Mouse (Mus musculus) liver, postnatal 0 days (tissue): ENCODE measurements at regions not wholly inside any gene's neighbourhood (a gene's known extent, or its start where the extent isn't known, plus 50 kb on each side); places are given as distances from the start of the nearest gene placed in this dataset.

Experiments
- ATAC-seq: fragments of 200-750 bp; cut with Nextera tagmentation; 2 replicates; pipeline ENCODE4 v1.8.0; 2017; ENCODE audit warnings: mild to moderate bottlenecking, moderate library complexity
- DNase-seq: peaks from one replicate; pipeline ENCODE4 v3.0.0-alpha.2; 2016
- H3K27ac ChIP-seq: fragments of 300-500 bp; sonication (generic); 2 replicates; pipeline ENCODE4 v1.5.1; 2014; ENCODE audit warnings: antibody characterized with exemption, moderate library complexity, mild to moderate bottlenecking, low read depth
- H3K27me3 ChIP-seq: fragments of 300-500 bp; sonication (generic); 2 replicates; pipeline ENCODE4 v1.6.1; 2014; ENCODE audit warnings: low read length, control low read depth, mixed read lengths; ENCODE audit not compliant: insufficient read depth
- H3K36me3 ChIP-seq: fragments of 300-500 bp; sonication (generic); replicated peaks from 2 replicates; pipeline ENCODE4 v1.6.1; 2014; ENCODE audit warnings: mild to moderate bottlenecking, control low read depth, low read length, moderate library complexity, mixed read lengths; ENCODE audit not compliant: insufficient read depth
- H3K4me1 ChIP-seq: fragments of 300-500 bp; sonication (generic); 2 replicates; pipeline ENCODE4 v1.6.1; 2014; ENCODE audit warnings: antibody characterized with exemption, mild to moderate bottlenecking, control low read depth; ENCODE audit not compliant: insufficient read depth
- H3K4me2 ChIP-seq: fragments of 300-500 bp; sonication (generic); 2 replicates; pipeline ENCODE4 v1.6.1; 2014; ENCODE audit warnings: low read depth, mild to moderate bottlenecking, low read length, moderate library complexity, mixed read lengths
- H3K4me3 ChIP-seq: fragments of 300-500 bp; sonication (generic); 2 replicates; pipeline ENCODE4 v1.5.1; 2014; ENCODE audit warnings: low read depth, low read length
- H3K9ac ChIP-seq: fragments of 300-500 bp; sonication (generic); replicated peaks from 2 replicates; pipeline ENCODE4 v1.6.1; 2014; ENCODE audit warnings: mild to moderate bottlenecking, moderate library complexity
- H3K9me3 ChIP-seq: fragments of 300-500 bp; sonication (generic); 2 replicates; pipeline ENCODE4 v1.6.1; 2016; ENCODE audit warnings: mild to moderate bottlenecking, control low read depth, low read length, mixed read lengths
- CTCF ChIP-seq: sonication (generic); IDR thresholded peaks from 2 replicates; pipeline ENCODE4 v1.5.1; 2016; ENCODE audit warnings: antibody characterized with exemption, low read depth
- EP300 ChIP-seq: IDR thresholded peaks from 2 replicates; pipeline ENCODE4 v1.6.1; 2016; ENCODE audit warnings: antibody characterized with exemption, low read depth, mild to moderate bottlenecking
- WGBS: fragments of 180-500 bp; shearing (Covaris S2); extraction: QIAGEN DNeasy Blood & Tissue Kit; methylation state at CpG from one replicate; pipeline ENCODE4 v1.1.7; 2014; ENCODE audit not compliant: insufficient replicate concordance; 5-methylcytosine and 5-hydroxymethylcytosine counted together

GRCm38 (mm10) chr16:50752277-50752600 lies 161.3 kb upstream of the Ccdc54 start:
- Histone ChIP-seq H3K36me3 (no peaks in the 10 kb centered on the region), H3K9ac (no peak overlapping the region), H3K4me3 (no peak overlapping the region), H3K4me2 (no peak overlapping the region), H3K27me3 (no peaks in the 10 kb centered on the region), H3K9me3 (no peaks in the 10 kb centered on the region), H3K4me1 (no peaks in the 10 kb centered on the region), H3K27ac (no peak overlapping the region; the same call in 1 of the 2 replicates)
- no peak for ATAC-seq
- no peak for DNase-seq
- TF ChIP-seq CTCF: no peak
- TF ChIP-seq EP300: no peak
- 71% methylated on average over 10 of the region's 10 CpGs for WGBS

DNA sequence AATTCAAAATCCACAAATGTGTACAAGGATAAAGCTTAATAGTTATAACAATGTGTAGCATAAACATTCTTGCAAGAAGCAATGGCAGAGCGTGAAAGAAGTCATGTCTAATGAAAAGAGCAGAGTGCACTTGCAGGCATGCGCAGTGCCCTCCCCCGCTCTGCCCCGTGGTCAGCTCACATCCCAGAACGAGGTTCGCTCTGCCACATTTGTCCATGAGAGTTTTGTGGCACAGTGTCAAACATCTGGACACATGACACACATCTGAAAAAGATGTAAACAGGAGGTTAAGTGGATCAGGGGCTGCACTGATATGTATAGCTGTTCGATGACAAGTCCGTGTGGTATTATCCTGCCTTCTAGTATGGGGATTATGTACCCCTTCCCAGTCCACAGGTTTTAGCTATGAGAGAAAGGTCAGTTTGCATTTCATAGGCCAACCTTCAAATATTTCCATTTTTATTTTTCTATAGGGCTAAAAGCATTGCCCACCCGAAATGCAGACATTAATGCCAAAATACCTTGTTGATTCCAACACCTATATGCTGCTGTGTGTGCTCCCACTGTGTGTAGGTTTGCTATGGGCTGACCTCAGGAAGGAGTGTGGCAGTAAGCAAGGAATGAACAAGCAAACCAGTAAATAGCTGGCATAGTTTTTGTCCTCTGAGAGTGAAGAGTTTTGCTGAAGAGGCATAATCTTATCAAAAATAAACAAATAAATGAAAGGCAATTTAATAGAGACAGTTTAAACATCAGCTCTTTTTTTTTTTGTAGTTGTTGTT lies 160.7 kb upstream of the Ccdc54 start:
- DNase-seq (no peak), ATAC-seq (no peak)
- TF ChIP-seq EP300: no peak
- TF ChIP-seq CTCF: no peak
- no peak overlapping the region for H3K9ac ChIP-seq
- no peak overlapping the region for H3K4me3 ChIP-seq
- H3K9me3 ChIP-seq: no peaks in the 10 kb centered on the region
- no peaks in the 10 kb centered on the region for H3K27me3 ChIP-seq
- H3K27ac ChIP-seq: no peak overlapping the region
- H3K4me2 ChIP-seq: no peak overlapping the region
- H3K4me1 ChIP-seq: no peaks in the 10 kb centered on the region
- no peaks in the 10 kb centered on the region for H3K36me3 ChIP-seq
- WGBS: 76% methylated on average over 9 of the region's 9 CpGs

- Histone ChIP-seq H3K4me3 (no peak overlapping the region), H3K4me1 (no peaks in the 10 kb centered on the region), H3K27me3 (no peaks in the 10 kb centered on the region), H3K9ac (no peak overlapping the region), H3K36me3 (no peaks in the 10 kb centered on the region), H3K9me3 (no peaks in the 10 kb centered on the region), H3K4me2 (no peak overlapping the region), H3K27ac (no peak overlapping the region)
- no peak for DNase-seq
- no peak for TF ChIP-seq CTCF
- TF ChIP-seq EP300: no peak
- ATAC-seq: no peak
- 82% methylated on average over 5 of the region's 5 CpGs for WGBS
These were observed 156.7 kb upstream of the Ccdc54 start for GRCm38 (mm10) chr16:50747698-50748097.

DNA sequence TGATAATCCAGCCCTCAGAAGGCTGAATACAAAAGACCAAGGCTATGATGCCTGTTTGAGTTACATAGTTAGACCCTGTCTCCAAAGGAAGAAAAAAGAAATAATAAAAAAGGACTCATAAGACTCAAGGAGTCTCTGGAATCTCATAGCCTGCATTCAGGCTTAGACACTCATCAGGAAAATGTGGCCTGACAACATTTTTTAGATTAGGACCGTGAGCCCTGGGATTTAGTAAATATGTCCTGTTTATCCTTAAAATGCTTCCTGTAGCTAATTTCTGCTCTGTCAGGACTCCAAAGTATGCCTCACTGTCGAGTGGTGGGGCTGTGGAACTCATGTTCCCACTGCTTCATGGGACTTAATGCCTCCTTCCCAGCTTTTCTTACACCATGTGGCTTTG lies 154.8 kb upstream of the Ccdc54 start:
- no peak for DNase-seq
- H3K4me1 ChIP-seq: no peaks in the 10 kb centered on the region
- no peaks in the 10 kb centered on the region for H3K9me3 ChIP-seq
- TF ChIP-seq CTCF: no peak
- TF ChIP-seq EP300: no peak
- H3K36me3 ChIP-seq: no peaks in the 10 kb centered on the region
- no peak overlapping the region for H3K9ac ChIP-seq
- WGBS: 41% methylated on average over 2 of the region's 2 CpGs
- no peak for ATAC-seq
- no peak overlapping the region for H3K4me2 ChIP-seq
- H3K27ac ChIP-seq: no peak overlapping the region; the same call in 1 of the 2 replicates
- no peak overlapping the region for H3K4me3 ChIP-seq
- H3K27me3 ChIP-seq: no peaks in the 10 kb centered on the region

GRCm38 (mm10) chr16:50737396-50737843 lies 146.5 kb upstream of the Ccdc54 start:
- ATAC-seq: no peak
- Histone ChIP-seq H3K9me3 (no peaks in the 10 kb centered on the region), H3K4me2 (peak overlapping the region; percentile 81), H3K9ac (peak overlapping the region; percentile 58), H3K27me3 (no peaks in the 10 kb centered on the region), H3K27ac (peak overlapping the region; percentile 31; the same call in 1 of the 2 replicates), H3K36me3 (no peaks in the 10 kb centered on the region), H3K4me3 (peak overlapping the region; percentile 43), H3K4me1 (peaks cover 12% of the 10 kb centered on the region; the same call in 1 of the 2 replicates)
- 17% methylated on average over 10 of the region's 10 CpGs for WGBS
- peak; percentile 19 for DNase-seq
- no peak for TF ChIP-seq CTCF
- no peak for TF ChIP-seq EP300

- peak; percentile 84 for ATAC-seq
- 0 out of 2 replicates have a peak overlapping the region, but pooled peaks have one; percentile 58 for H3K9ac ChIP-seq
- TF ChIP-seq CTCF (peak; percentile 99), EP300 (no peak; the same call in 1 of the 2 replicates)
- 7% methylated on average over 21 of the region's 21 CpGs for WGBS
- peak overlapping the region; percentile 81 for H3K4me2 ChIP-seq
- peak overlapping the region; percentile 31 for H3K27ac ChIP-seq
- H3K36me3 ChIP-seq: no peaks in the 10 kb centered on the region
- H3K4me1 ChIP-seq: peaks cover 16% of the 10 kb centered on the region; the same call in 1 of the 2 replicates
- H3K4me3 ChIP-seq: peak overlapping the region; percentile 43
- H3K9me3 ChIP-seq: no peaks in the 10 kb centered on the region
- peak; percentile 90 for DNase-seq
- H3K27me3 ChIP-seq: no peaks in the 10 kb centered on the region
These were observed 145.4 kb upstream of the Ccdc54 start for GRCm38 (mm10) chr16:50736151-50737047.
